Mouse (Mus musculus): ENCODE measurements at regions not wholly inside any gene's neighbourhood (a gene's known extent, or its start where the extent isn't known, plus 50 kb on each side); places are given as distances from the start of the nearest gene placed in this dataset.

- ATAC-seq, result no peak
These were observed 178.9 kb upstream of the Tecrl start for GRCm38 (mm10) chr5:83533901-83534300.

GRCm38 (mm10) chr5:83518661-83519060 is 163.7 kb upstream of the Tecrl start:
- no peak for ATAC-seq

GRCm38 (mm10) chr5:83484135-83484534 is 129.1 kb upstream of the Tecrl start:
- ATAC-seq, result no peak

- peak; percentile 48 for ATAC-seq
These were observed 85.3 kb upstream of the Tecrl start for GRCm38 (mm10) chr5:83440259-83440658.

GRCm38 (mm10) chr5:83436510-83436909 is 81.5 kb upstream of the Tecrl start:
- no peak for ATAC-seq

GRCm38 (mm10) chr5:83421708-83422107 is 66.7 kb upstream of the Tecrl start:
- no peak for ATAC-seq

- no peak for ATAC-seq
These were observed 55.2 kb upstream of the Tecrl start for GRCm38 (mm10) chr5:83410221-83410620.

GRCm38 (mm10) chr5:83405266-83405954 is 50.4 kb upstream of the Tecrl start:
- ATAC-seq, result no peak
